Mouse (Mus musculus): ENCODE measurements around the gene Hydin. TPM values are rescaled to one million over a fixed set of nuclear protein-coding genes. Genes with fewer than 3 reads are reported as not detected.
"Not testable (repeated sequence)": the region's sequence is repeated elsewhere in the genome, so short reads cannot be mapped to it uniquely, and the experiment has no call there.

Hydin gene
- total RNA-seq, 2 experiments from 2014 or later = 0.05 to 0.07 TPM

GRCm38 (mm10) chr8:110501330-110501729 lies 234.6 kb downstream of the Hydin start:
- intact Hi-C loops (cut with DNase I) = no loop called here

GRCm38 (mm10) chr8:110502880-110503279 lies 236.1 kb downstream of the Hydin start:
- intact Hi-C loops (cut with DNase I) = no loop called here

More at GRCm38 (mm10) chr8:110501330-110501729, 234.6 kb downstream of the Hydin start:
- DNase-seq = no peak

GRCm38 (mm10) chr8:110508766-110509165 lies 242.0 kb downstream of the Hydin start:
- DNase-seq = peak; percentile 48 to 57
- intact Hi-C loops (cut with DNase I) = no loop called here

More at GRCm38 (mm10) chr8:110502880-110503279, 236.1 kb downstream of the Hydin start:
- no peak for DNase-seq

- intact Hi-C loops (cut with DNase I) = no loop called here
These were observed 253.0 kb downstream of the Hydin start for GRCm38 (mm10) chr8:110519790-110520189.

GRCm38 (mm10) chr8:110521851-110522250 lies 255.1 kb downstream of the Hydin start:
- DNase-seq = no peak
- intact Hi-C loops (cut with DNase I) = no loop called here

More at GRCm38 (mm10) chr8:110519790-110520189, 253.0 kb downstream of the Hydin start:
- no peak for DNase-seq

- intact Hi-C loops (cut with DNase I); DNase-seq: not testable (repeated sequence)
These were observed 255.7 kb downstream of the Hydin start for GRCm38 (mm10) chr8:110522495-110522894.

GRCm38 (mm10) chr8:110522985-110523384 lies 256.2 kb downstream of the Hydin start:
- intact Hi-C loops (cut with DNase I) = no loop called here
- DNase-seq = no peak

- intact Hi-C loops (cut with DNase I) = no loop called here
- no peak for DNase-seq
These were observed 258.5 kb downstream of the Hydin start for GRCm38 (mm10) chr8:110525229-110525628.

GRCm38 (mm10) chr8:110530008-110530762 lies 263.4 kb downstream of the Hydin start:
- DNase-seq = no peak
- intact Hi-C loops (cut with DNase I) = no loop called here

- no peak for DNase-seq
- intact Hi-C loops (cut with DNase I) = no loop called here
These were observed 267.0 kb downstream of the Hydin start for GRCm38 (mm10) chr8:110533781-110534180.

GRCm38 (mm10) chr8:110537849-110538248 lies 271.1 kb downstream of the Hydin start:
- DNase-seq = no peak
- intact Hi-C loops (cut with DNase I) = no loop called here

- intact Hi-C loops (cut with DNase I) = no loop called here
- DNase-seq = no peak
These were observed 283.6 kb downstream of the Hydin start for GRCm38 (mm10) chr8:110550343-110550742.

- intact Hi-C loops (cut with DNase I); DNase-seq: not testable (repeated sequence)
These were observed 285.3 kb downstream of the Hydin start for GRCm38 (mm10) chr8:110552111-110552510.

GRCm38 (mm10) chr8:110592641-110593040 lies 325.9 kb downstream of the Hydin start:
- intact Hi-C loops (cut with DNase I) = no loop called here
- DNase-seq = no peak

GRCm38 (mm10) chr8:110594164-110594563 lies 327.4 kb downstream of the Hydin start:
- intact Hi-C loops (cut with DNase I) = no loop called here
- no peak for DNase-seq

- intact Hi-C loops (cut with DNase I) = loop anchor here (5.0 kb wide), 2 partner anchors 457 to 472 kb away; no protein-coding TSS in a partner anchor
- no peak for DNase-seq
These were observed 337.8 kb downstream of the Hydin start for GRCm38 (mm10) chr8:110604556-110604955.

GRCm38 (mm10) chr8:110605401-110606015 lies 338.7 kb downstream of the Hydin start:
- DNase-seq = no peak
- intact Hi-C loops (cut with DNase I) = no loop called here

- DNase-seq = no peak
- intact Hi-C loops (cut with DNase I) = no loop called here
These were observed 349.0 kb downstream of the Hydin start for GRCm38 (mm10) chr8:110615730-110616129.

- no peak for DNase-seq
- intact Hi-C loops (cut with DNase I) = no loop called here
These were observed 351.1 kb downstream of the Hydin start for GRCm38 (mm10) chr8:110617801-110618358.

GRCm38 (mm10) chr8:110618391-110619207 lies 351.8 kb downstream of the Hydin start, which contains the start of gene Vac14:
TSS of gene Vac14 (plus strand) at chr8:110618585.
- intact Hi-C loops (cut with DNase I) = no loop called here

GRCm38 (mm10) chr8:110619208-110619574 lies 352.4 kb downstream of the Hydin start:
- intact Hi-C loops (cut with DNase I) = no loop called here
- DNase-seq = no peak

More at GRCm38 (mm10) chr8:110618391-110619207, 351.8 kb downstream of the Hydin start, which contains the start of gene Vac14:
- DNase-seq = peak; percentile 95 to 96

Data from gastrocnemius, postnatal 36 days (tissue).